Mouse (Mus musculus): ENCODE data around the gene Pars2. TPM values are rescaled to one million over a fixed set of nuclear protein-coding genes. Genes with fewer than 3 reads are reported as not detected.

Gene Pars2
- polyA plus RNA-seq, 1 experiment from 2014 or later = 4.3 TPM

- H3K27me3 ChIP-seq (ENCODE audit: insufficient read depth, low read length) = no peaks in the 10 kb centered on the region
- 34% methylated on average over 3 of the region's 3 CpGs for WGBS (ENCODE audit: insufficient replicate concordance)
- H3K4me3 ChIP-seq (ENCODE audit: low read depth, low read length) = 0 out of 2 replicates have a peak overlapping the region, but pooled peaks have one; percentile 90
- peaks cover 14% of the 10 kb centered on the region for H3K4me1 ChIP-seq (ENCODE audit: insufficient read depth)
- no peak for ATAC-seq
- peak overlapping the region; percentile 85 for H3K4me2 ChIP-seq (ENCODE audit: low read depth, low read length)
- H3K9me3 ChIP-seq (ENCODE audit: low read length) = no peaks in the 10 kb centered on the region
- 0 out of 2 replicates have a peak, but pooled peaks have one; percentile 18 for TF ChIP-seq EP300 (IDR thresholded peaks at IDR 0.05; ENCODE audit: low read depth)
- TF ChIP-seq CTCF (IDR thresholded peaks at IDR 0.05; ENCODE audit: low read depth) = no peak
- DNase-seq = no peak
- H3K36me3 ChIP-seq (replicated peaks; ENCODE audit: insufficient read depth, low read length) = peaks cover 21% of the 10 kb centered on the region
- no peak overlapping the region for H3K9ac ChIP-seq (replicated peaks)
- H3K27ac ChIP-seq (ENCODE audit: low read depth) = no peak overlapping the region
Measured at GRCm38 (mm10) chr4:106679152-106679551, 28.3 kb downstream of the Pars2 start.

- Histone ChIP-seq H3K9ac (replicated peaks) (no peak overlapping the region), H3K4me3 (ENCODE audit: low read depth, low read length) (no peak overlapping the region), H3K4me2 (ENCODE audit: low read depth, low read length) (no peak overlapping the region; the same call in 1 of the 2 replicates), H3K9me3 (ENCODE audit: low read length) (no peaks in the 10 kb centered on the region), H3K27ac (ENCODE audit: low read depth) (no peak overlapping the region), H3K27me3 (ENCODE audit: insufficient read depth, low read length) (no peaks in the 10 kb centered on the region), H3K4me1 (ENCODE audit: insufficient read depth) (peaks cover 14% of the 10 kb centered on the region), H3K36me3 (replicated peaks; ENCODE audit: insufficient read depth, low read length) (peaks cover 7% of the 10 kb centered on the region)
- WGBS (ENCODE audit: insufficient replicate concordance) = 54% methylated on average over 2 of the region's 2 CpGs
- no peak for DNase-seq
- TF ChIP-seq CTCF (IDR thresholded peaks at IDR 0.05; ENCODE audit: low read depth) = no peak
- no peak for TF ChIP-seq EP300 (IDR thresholded peaks at IDR 0.05; ENCODE audit: low read depth)
- ATAC-seq = no peak
Measured at GRCm38 (mm10) chr4:106680955-106681354, 30.1 kb downstream of the Pars2 start.

- TF ChIP-seq EP300 (IDR thresholded peaks at IDR 0.05; ENCODE audit: low read depth) (no peak), CTCF (IDR thresholded peaks at IDR 0.05; ENCODE audit: low read depth) (no peak)
- peak; percentile 62 for ATAC-seq
- WGBS (ENCODE audit: insufficient replicate concordance) = 32% methylated on average over 3 of the region's 3 CpGs
Measured at GRCm38 (mm10) chr4:106688636-106689296, 37.9 kb downstream of the Pars2 start.

GRCm38 (mm10) chr4:106693841-106694430 is 43.1 kb downstream of the Pars2 start:
- Histone ChIP-seq H3K9me3 (ENCODE audit: low read length) (no peaks in the 10 kb centered on the region), H3K27ac (ENCODE audit: low read depth) (no peak overlapping the region), H3K4me2 (ENCODE audit: low read depth, low read length) (no peak overlapping the region), H3K4me3 (ENCODE audit: low read depth, low read length) (no peak overlapping the region), H3K9ac (replicated peaks) (no peak overlapping the region), H3K27me3 (ENCODE audit: insufficient read depth, low read length) (no peaks in the 10 kb centered on the region), H3K36me3 (replicated peaks; ENCODE audit: insufficient read depth, low read length) (no peaks in the 10 kb centered on the region), H3K4me1 (ENCODE audit: insufficient read depth) (0 out of 2 replicates have a peak, but pooled peaks cover under 1% of the 10 kb centered on the region)
- WGBS (ENCODE audit: insufficient replicate concordance) = 78% methylated on average over 15 of the region's 15 CpGs
- TF ChIP-seq EP300 (IDR thresholded peaks at IDR 0.05; ENCODE audit: low read depth) (no peak), CTCF (IDR thresholded peaks at IDR 0.05; ENCODE audit: low read depth) (no peak)
- ATAC-seq (no peak), DNase-seq (no peak)

More at GRCm38 (mm10) chr4:106688636-106689296, 37.9 kb downstream of the Pars2 start:
- H3K9ac ChIP-seq (replicated peaks) = no peak overlapping the region
- H3K9me3 ChIP-seq (ENCODE audit: low read length) = no peaks in the 10 kb centered on the region
- no peak overlapping the region for H3K4me3 ChIP-seq (ENCODE audit: low read depth, low read length)
- H3K4me2 ChIP-seq (ENCODE audit: low read depth, low read length) = no peak overlapping the region
- DNase-seq = no peak
- H3K4me1 ChIP-seq (ENCODE audit: insufficient read depth) = peaks cover 5% of the 10 kb centered on the region; the same call in 1 of the 2 replicates
- H3K27me3 ChIP-seq (ENCODE audit: insufficient read depth, low read length) = no peaks in the 10 kb centered on the region
- H3K36me3 ChIP-seq (replicated peaks; ENCODE audit: insufficient read depth, low read length) = no peaks in the 10 kb centered on the region
- peak overlapping the region; percentile 16; the same call in 1 of the 2 replicates for H3K27ac ChIP-seq (ENCODE audit: low read depth)

GRCm38 (mm10) chr4:106699989-106700388 is 49.1 kb downstream of the Pars2 start:
- peak; percentile 41 for DNase-seq
- Histone ChIP-seq H3K9ac (replicated peaks) (no peak overlapping the region), H3K27ac (ENCODE audit: low read depth) (no peak overlapping the region), H3K36me3 (replicated peaks; ENCODE audit: insufficient read depth, low read length) (no peaks in the 10 kb centered on the region), H3K4me1 (ENCODE audit: insufficient read depth) (no peaks in the 10 kb centered on the region), H3K9me3 (ENCODE audit: low read length) (no peaks in the 10 kb centered on the region), H3K4me3 (ENCODE audit: low read depth, low read length) (no peak overlapping the region), H3K4me2 (ENCODE audit: low read depth, low read length) (no peak overlapping the region), H3K27me3 (ENCODE audit: insufficient read depth, low read length) (no peaks in the 10 kb centered on the region)
- 17% methylated on average over 9 of the region's 9 CpGs for WGBS (ENCODE audit: insufficient replicate concordance)
- ATAC-seq = no peak
- TF ChIP-seq CTCF (IDR thresholded peaks at IDR 0.05; ENCODE audit: low read depth) = peak; percentile 65
- no peak for TF ChIP-seq EP300 (IDR thresholded peaks at IDR 0.05; ENCODE audit: low read depth)

DNA sequence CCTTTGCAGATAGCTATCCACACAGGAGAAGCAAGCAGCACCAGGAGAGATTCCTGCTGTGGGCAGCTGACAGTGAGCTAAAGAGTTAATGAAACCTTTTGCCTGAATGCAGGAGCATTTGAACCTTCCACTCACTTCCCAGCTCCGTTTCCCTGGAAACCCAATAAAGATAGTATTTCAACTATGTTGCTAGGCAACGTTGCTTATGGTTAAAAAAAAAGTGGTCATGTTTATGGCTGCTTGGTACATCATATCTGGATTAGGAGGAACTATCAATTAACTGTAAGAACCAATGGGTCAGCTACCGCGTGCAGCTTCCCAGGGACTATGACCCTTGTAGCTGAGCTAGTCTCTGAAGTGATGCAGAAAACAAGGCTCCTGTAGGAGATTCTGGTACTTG is 49.9 kb downstream of the Pars2 start:
- 50% methylated on average over 4 of the region's 4 CpGs for WGBS (ENCODE audit: insufficient replicate concordance)
- no peak overlapping the region for H3K27ac ChIP-seq (ENCODE audit: low read depth)
- DNase-seq = no peak
- ATAC-seq = no peak
- H3K36me3 ChIP-seq (replicated peaks; ENCODE audit: insufficient read depth, low read length) = no peaks in the 10 kb centered on the region
- TF ChIP-seq EP300 (IDR thresholded peaks at IDR 0.05; ENCODE audit: low read depth) (no peak), CTCF (IDR thresholded peaks at IDR 0.05; ENCODE audit: low read depth) (no peak)
- H3K9me3 ChIP-seq (ENCODE audit: low read length) = no peaks in the 10 kb centered on the region
- no peaks in the 10 kb centered on the region for H3K4me1 ChIP-seq (ENCODE audit: insufficient read depth)
- no peak overlapping the region for H3K9ac ChIP-seq (replicated peaks)
- H3K27me3 ChIP-seq (ENCODE audit: insufficient read depth, low read length) = no peaks in the 10 kb centered on the region
- H3K4me3 ChIP-seq (ENCODE audit: low read depth, low read length) = no peak overlapping the region
- no peak overlapping the region for H3K4me2 ChIP-seq (ENCODE audit: low read depth, low read length)
